Mouse (Mus musculus): ENCODE results near the gene AI597479. TPM values are rescaled to one million over a fixed set of nuclear protein-coding genes. Genes with fewer than 3 reads are reported as not detected.

Gene AI597479
- total and polyA plus RNA-seq, 3 experiments = 15.3 to 20.1 TPM; not detected in 1

GRCm38 (mm10) chr1:43162394-43162793 is 63.9 kb downstream of the AI597479 start:
- H3K27me3 ChIP-seq (ENCODE audit: control insufficient read depth in 1 of 2, insufficient read depth in 2 of 2, low read length in 2 of 2) = no peaks in the 10 kb centered on the region
- H3K4me1 ChIP-seq (ENCODE audit: control insufficient read depth in 1 of 2, insufficient read depth in 2 of 2, low read length in 2 of 2) = no peaks in the 10 kb centered on the region
- no peaks in the 10 kb centered on the region for H3K9me3 ChIP-seq (replicated peaks; ENCODE audit: insufficient read depth, low read length)
- TF ChIP-seq MYB (IDR thresholded peaks at IDR 0.05; ENCODE audit: low read depth, low read length) (no peak), NELFE (IDR thresholded peaks at IDR 0.05; ENCODE audit: low read depth, low read length) (no peak), POLR2A (IDR thresholded peaks at IDR 0.05; ENCODE audit: control insufficient read depth in 1 of 2, insufficient read depth in 1 of 2, low read depth in 1 of 2, low read length in 2 of 2, poor library complexity in 1 of 2) (no peak), CTCF (IDR thresholded peaks at IDR 0.05 in 2 of 3, conservative IDR thresholded peaks at IDR 0.05 in 1 of 3; ENCODE audit: control insufficient read depth in 1 of 3, insufficient read depth in 1 of 3, low read depth in 2 of 3, low read length in 3 of 3, poor library complexity in 1 of 3, severe bottlenecking in 1 of 3) (no peak), TAL1 (IDR thresholded peaks at IDR 0.05; ENCODE audit: low read length) (no peak), CHD2 (IDR thresholded peaks at IDR 0.05; ENCODE audit: low read length) (no peak), ETS1 (IDR thresholded peaks at IDR 0.05; ENCODE audit: low read depth, low read length) (no peak), ZNF384 (IDR thresholded peaks at IDR 0.05; ENCODE audit: low read depth, low read length) (no peak), MAX (IDR thresholded peaks at IDR 0.05; ENCODE audit: low read length) (no peak), E2F4 (IDR thresholded peaks at IDR 0.05; ENCODE audit: borderline replicate concordance, low read depth, low read length) (no peak), GATA1 (IDR thresholded peaks at IDR 0.05; ENCODE audit: low read depth, low read length) (no peak), TCF12 (IDR thresholded peaks at IDR 0.05; ENCODE audit: low read depth, low read length) (no peak), MEF2A (IDR thresholded peaks at IDR 0.05; ENCODE audit: extremely low read depth, insufficient replicate concordance, low read depth, low read length, poor library complexity, severe bottlenecking) (no peak), POLR2AphosphoS5 (IDR thresholded peaks at IDR 0.05; ENCODE audit: borderline replicate concordance, low read depth, low read length) (no peak), JUND (IDR thresholded peaks at IDR 0.05; ENCODE audit: low read depth, low read length) (no peak)
- H3K79me2 ChIP-seq (ENCODE audit: control insufficient read depth, insufficient read depth, low read length, poor library complexity) = no peaks in the 10 kb centered on the region
- DNase-seq (ENCODE audit: low read depth, low spot score) = no peak
- no peaks in the 10 kb centered on the region for H3K36me3 ChIP-seq (ENCODE audit: control insufficient read depth in 1 of 2, insufficient read depth in 2 of 2, low read length in 2 of 2)
- no peak overlapping the region for H3K9ac ChIP-seq (ENCODE audit: control insufficient read depth, low read depth, low read length, poor library complexity, severe bottlenecking)
- H3K4me3 ChIP-seq (ENCODE audit: control insufficient read depth in 1 of 2, insufficient read depth in 1 of 2, low read depth in 2 of 2, low read length in 2 of 2) = no peak overlapping the region
- H3K27ac ChIP-seq (ENCODE audit: control insufficient read depth, low read depth, low read length) = no peak overlapping the region

- H3K79me2 ChIP-seq (ENCODE audit: control insufficient read depth, insufficient read depth, low read length, poor library complexity) = no peaks in the 10 kb centered on the region
- H3K36me3 ChIP-seq (ENCODE audit: control insufficient read depth in 1 of 2, insufficient read depth in 2 of 2, low read length in 2 of 2) = no peaks in the 10 kb centered on the region
- TF ChIP-seq EP300 (IDR thresholded peaks at IDR 0.05; ENCODE audit: low read depth in 1 of 2, low read length in 2 of 2) (no peak), NRF1 (IDR thresholded peaks at IDR 0.05; ENCODE audit: insufficient read depth, low read depth, low read length, poor library complexity, severe bottlenecking) (no peak), TAL1 (IDR thresholded peaks at IDR 0.05; ENCODE audit: low read length) (no peak), UBTF (IDR thresholded peaks at IDR 0.05; ENCODE audit: borderline replicate concordance, insufficient read depth, low read depth, low read length) (no peak), KAT2A (conservative IDR thresholded peaks at IDR 0.05; ENCODE audit: low read depth, low read length) (no peak), HCFC1 (IDR thresholded peaks at IDR 0.05; ENCODE audit: low read depth, low read length) (no peak), GABPA (IDR thresholded peaks at IDR 0.05; ENCODE audit: low read depth, low read length) (no peak), ZC3H11A (IDR thresholded peaks at IDR 0.05; ENCODE audit: low read depth, low read length) (no peak), ZNF384 (IDR thresholded peaks at IDR 0.05; ENCODE audit: low read depth, low read length) (no peak), SIN3A (IDR thresholded peaks at IDR 0.05; ENCODE audit: low read length) (no peak), ETS1 (IDR thresholded peaks at IDR 0.05; ENCODE audit: low read depth, low read length) (no peak)
- no peaks in the 10 kb centered on the region for H3K4me1 ChIP-seq (ENCODE audit: control insufficient read depth in 1 of 2, insufficient read depth in 2 of 2, low read length in 2 of 2)
- no peaks in the 10 kb centered on the region for H3K9me3 ChIP-seq (replicated peaks; ENCODE audit: insufficient read depth, low read length)
- H3K27me3 ChIP-seq (ENCODE audit: control insufficient read depth in 1 of 2, insufficient read depth in 2 of 2, low read length in 2 of 2) = no peaks in the 10 kb centered on the region
- no peak overlapping the region for H3K4me3 ChIP-seq (ENCODE audit: control insufficient read depth in 1 of 2, insufficient read depth in 1 of 2, low read depth in 2 of 2, low read length in 2 of 2)
- no peak for DNase-seq (ENCODE audit: low read depth, low spot score)
- no peak overlapping the region for H3K9ac ChIP-seq (ENCODE audit: control insufficient read depth, low read depth, low read length, poor library complexity, severe bottlenecking)
- H3K27ac ChIP-seq (ENCODE audit: control insufficient read depth, low read depth, low read length) = no peak overlapping the region
Observed at GRCm38 (mm10) chr1:43163084-43163466, 64.6 kb downstream of the AI597479 start.

All from MEL (cell line).